Mouse (Mus musculus) megakaryocyte progenitor cell, adult 5-6 weeks (primary cell): ENCODE measurements at regions not wholly inside any gene's neighbourhood (a gene's known extent, or its start where the extent isn't known, plus 50 kb on each side); places are given as distances from the start of the nearest gene placed in this dataset.
A peak's percentile ranks its signal among the peaks of the same experiment; 100 is the strongest.

Source experiments
- ATAC-seq: replicated peaks from 2 replicates; pipeline ENCODE4 v1.8.0; 2016; ENCODE audit warnings: mild to moderate bottlenecking, moderate TSS enrichment, inconsistent platforms; ENCODE audit not compliant: poor library complexity

- no peak for ATAC-seq
Observed at GRCm38 (mm10) chr5:111594111-111594510, 139.6 kb upstream of the Gm26897 start.

GRCm38 (mm10) chr5:111595438-111595837, 138.3 kb upstream of the Gm26897 start:
- peak; percentile 47; the same call in 1 of the 2 replicates for ATAC-seq

GRCm38 (mm10) chr5:111597733-111598132, 136.0 kb upstream of the Gm26897 start:
- no peak for ATAC-seq

GRCm38 (mm10) chr5:111601711-111602521, 131.8 kb upstream of the Gm26897 start:
- ATAC-seq: peak; percentile 37; the same call in 1 of the 2 replicates

GRCm38 (mm10) chr5:111613687-111614086, 120.0 kb upstream of the Gm26897 start:
- ATAC-seq: no peak

GRCm38 (mm10) chr5:111619974-111620373, 113.8 kb upstream of the Gm26897 start:
- ATAC-seq: no peak

- ATAC-seq: no peak
Observed at GRCm38 (mm10) chr5:111620626-111621025, 113.1 kb upstream of the Gm26897 start.

- ATAC-seq: no peak
Observed at GRCm38 (mm10) chr5:111622481-111622880, 111.2 kb upstream of the Gm26897 start.

GRCm38 (mm10) chr5:111626273-111626798, 107.4 kb upstream of the Gm26897 start:
- ATAC-seq: no peak

- no peak for ATAC-seq
Observed at GRCm38 (mm10) chr5:111630313-111630844, 103.3 kb upstream of the Gm26897 start.

GRCm38 (mm10) chr5:111631572-111632161, 102.1 kb upstream of the Gm26897 start:
- no peak for ATAC-seq

GRCm38 (mm10) chr5:111635092-111635491, 98.6 kb upstream of the Gm26897 start:
- peak; percentile 85 for ATAC-seq

- no peak for ATAC-seq
Observed at GRCm38 (mm10) chr5:111636969-111637368, 96.8 kb upstream of the Gm26897 start.

- no peak for ATAC-seq
Observed at GRCm38 (mm10) chr5:111638306-111638705, 95.4 kb upstream of the Gm26897 start.

GRCm38 (mm10) chr5:111639476-111640287, 94.0 kb upstream of the Gm26897 start:
- no peak for ATAC-seq

GRCm38 (mm10) chr5:111640976-111641375, 92.7 kb upstream of the Gm26897 start:
- no peak for ATAC-seq

GRCm38 (mm10) chr5:111641685-111642084, 92.0 kb upstream of the Gm26897 start:
- ATAC-seq: no peak

GRCm38 (mm10) chr5:111644142-111644541, 89.6 kb upstream of the Gm26897 start:
- no peak for ATAC-seq

- no peak for ATAC-seq
Observed at GRCm38 (mm10) chr5:111644788-111645187, 88.9 kb upstream of the Gm26897 start.

- no peak for ATAC-seq
Observed at GRCm38 (mm10) chr5:111647686-111648200, 86.0 kb upstream of the Gm26897 start.

GRCm38 (mm10) chr5:111648481-111648880, 85.2 kb upstream of the Gm26897 start:
- no peak for ATAC-seq
